Mouse (Mus musculus): ENCODE measurements at regions not wholly inside any gene's neighbourhood (a gene's known extent, or its start where the extent isn't known, plus 50 kb on each side); places are given as distances from the start of the nearest gene placed in this dataset.
A peak's percentile ranks its signal among the peaks of the same experiment; 100 is the strongest.

DNA sequence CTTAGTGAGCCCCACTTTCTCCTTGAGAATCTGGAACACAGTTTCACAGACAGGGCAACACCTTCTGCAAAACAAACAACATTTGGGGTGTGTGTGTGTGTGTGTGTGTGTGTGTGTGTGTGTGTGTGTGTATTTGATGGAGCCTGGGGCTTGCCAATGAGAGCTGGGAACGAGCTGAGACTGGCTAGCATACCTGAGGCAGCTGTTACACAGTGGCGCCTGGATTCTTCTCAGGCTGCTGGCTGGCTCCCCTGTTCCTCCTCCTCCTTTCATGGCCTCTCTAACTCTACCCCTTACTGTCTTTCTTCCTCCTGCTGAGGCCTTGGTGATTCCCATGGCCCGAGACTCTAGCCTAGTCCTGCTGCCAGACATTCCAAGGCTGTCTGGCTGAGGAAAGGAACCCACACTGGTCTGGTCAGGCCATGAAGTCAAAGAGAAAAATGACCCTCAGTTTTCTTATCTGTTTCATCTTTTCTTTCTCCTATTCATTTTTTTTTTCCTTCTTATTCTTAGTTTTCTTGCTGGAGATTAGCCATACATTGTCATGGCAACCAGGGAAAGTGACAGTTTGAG is 79.6 kb upstream of the Sem1 start:
- DNase-seq (ENCODE audit: low spot score) = no peak

GRCm38 (mm10) chr6:6660072-6660471 is 81.6 kb upstream of the Sem1 start:
- DNase-seq (ENCODE audit: low spot score) = no peak

DNA sequence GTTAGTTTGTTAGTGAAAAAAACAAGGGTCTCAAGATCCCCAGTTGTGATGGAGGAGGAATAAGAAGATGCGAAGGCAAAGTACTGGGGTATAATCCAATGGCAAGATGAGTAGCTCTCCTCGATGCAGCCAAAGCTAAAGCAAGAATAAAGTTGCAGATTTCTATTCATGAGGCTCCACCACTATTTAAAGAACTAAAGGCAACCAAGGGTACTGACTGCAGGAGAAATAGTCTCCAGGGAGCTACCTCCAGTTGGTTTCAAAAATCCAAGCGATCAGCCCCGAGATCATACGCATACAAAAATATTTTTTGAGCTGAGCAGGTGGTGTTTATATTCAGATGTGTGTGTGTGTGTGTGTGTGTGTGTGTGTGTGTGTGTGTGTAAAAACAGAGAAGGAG is 88.3 kb upstream of the Sem1 start:
- no peak for DNase-seq (ENCODE audit: low spot score)

- DNase-seq (ENCODE audit: low spot score) = no peak
These were observed 110.8 kb upstream of the Sem1 start for GRCm38 (mm10) chr6:6689241-6689640.

DNA sequence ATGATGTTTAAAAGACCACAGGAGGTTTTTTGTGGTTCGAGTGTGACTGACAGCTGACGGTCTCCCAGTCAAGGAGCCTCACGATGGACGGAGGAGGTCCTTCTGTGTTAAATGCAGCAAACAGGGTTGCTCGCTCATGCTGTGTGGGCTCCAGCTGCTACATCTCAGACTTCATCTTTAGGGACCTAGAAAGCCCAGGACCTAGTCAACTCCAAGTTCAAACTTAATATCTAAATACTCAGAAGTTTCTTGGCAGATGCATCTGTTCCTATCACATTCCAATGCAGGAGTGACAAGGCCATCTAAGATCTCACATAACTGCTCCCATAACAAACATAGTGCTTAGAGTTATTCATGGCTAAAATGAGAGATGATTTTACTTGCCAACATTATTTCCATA is 111.7 kb upstream of the Sem1 start:
- DNase-seq (ENCODE audit: low spot score) = no peak

DNA sequence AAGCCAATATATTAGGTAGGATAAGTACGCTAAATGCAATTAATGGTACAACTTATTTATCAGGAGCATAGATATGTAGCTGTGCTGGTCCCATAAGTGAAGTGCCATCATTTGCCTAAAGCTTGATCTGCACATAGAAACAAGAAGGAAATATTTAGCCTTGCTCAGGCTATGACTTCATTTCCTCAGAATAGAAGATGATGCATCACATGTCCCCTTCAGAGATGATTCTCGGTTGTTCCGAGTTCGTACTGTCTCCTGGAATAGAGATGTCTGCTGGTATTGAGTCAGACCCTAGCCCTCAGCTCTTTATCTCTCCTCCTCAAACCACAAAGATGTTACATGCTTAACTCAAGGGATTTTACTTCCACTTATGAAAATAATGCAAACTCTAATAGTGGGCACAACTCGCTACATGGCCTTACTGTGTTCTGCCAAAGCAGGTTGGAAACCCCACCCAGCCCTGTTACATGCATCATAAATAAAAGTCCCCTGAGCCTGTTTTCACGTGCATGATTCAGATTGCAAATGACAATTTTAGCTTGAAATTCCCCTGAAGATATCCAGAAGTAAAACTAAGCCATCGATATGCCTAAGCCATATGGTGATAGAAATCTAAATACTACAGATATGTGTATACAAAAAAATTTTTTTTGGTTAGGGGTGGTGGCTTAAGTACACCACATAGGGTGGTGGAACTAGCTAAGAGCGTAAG is 113.8 kb upstream of the Sem1 start:
- DNase-seq (ENCODE audit: low spot score) = no peak

- DNase-seq (ENCODE audit: low spot score) = no peak
These were observed 117.4 kb upstream of the Sem1 start for GRCm38 (mm10) chr6:6695742-6696430.

DNA sequence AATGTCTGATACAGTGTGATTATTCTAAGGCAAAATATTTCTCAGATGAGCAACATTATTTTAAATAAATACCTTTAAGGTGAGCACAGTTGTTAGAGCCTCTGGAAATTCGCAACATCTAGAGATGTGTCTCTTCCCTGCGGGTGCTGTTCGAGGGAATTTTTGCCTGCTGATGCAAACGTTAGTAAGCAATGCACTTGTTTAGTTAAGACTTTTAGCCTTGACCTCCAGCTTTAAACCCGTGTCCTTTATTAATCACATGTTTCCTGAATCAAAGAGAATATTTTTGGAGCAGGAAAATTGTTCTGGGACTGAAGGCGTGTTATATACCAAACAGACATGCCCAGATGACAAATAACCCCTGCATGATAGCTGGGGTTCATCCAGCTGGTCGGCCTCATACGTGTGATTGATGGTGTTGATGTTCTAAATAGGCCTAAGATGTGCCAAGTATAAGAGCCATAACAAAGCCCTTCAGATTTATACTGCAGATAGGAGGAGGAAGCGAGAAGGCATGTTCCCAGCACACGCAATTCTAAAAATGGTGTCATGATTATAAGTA is 119.0 kb upstream of the Sem1 start:
- DNase-seq (ENCODE audit: low spot score) = peak; percentile 24

- no peak for DNase-seq (ENCODE audit: low spot score)
These were observed 128.3 kb upstream of the Sem1 start for GRCm38 (mm10) chr6:6706729-6707128.

- DNase-seq (ENCODE audit: low spot score) = no peak
These were observed 130.6 kb upstream of the Sem1 start for GRCm38 (mm10) chr6:6709057-6709456.

- no peak for DNase-seq (ENCODE audit: low spot score)
These were observed 132.9 kb upstream of the Dlx6 start for GRCm38 (mm10) chr6:6730259-6730658.

DNA sequence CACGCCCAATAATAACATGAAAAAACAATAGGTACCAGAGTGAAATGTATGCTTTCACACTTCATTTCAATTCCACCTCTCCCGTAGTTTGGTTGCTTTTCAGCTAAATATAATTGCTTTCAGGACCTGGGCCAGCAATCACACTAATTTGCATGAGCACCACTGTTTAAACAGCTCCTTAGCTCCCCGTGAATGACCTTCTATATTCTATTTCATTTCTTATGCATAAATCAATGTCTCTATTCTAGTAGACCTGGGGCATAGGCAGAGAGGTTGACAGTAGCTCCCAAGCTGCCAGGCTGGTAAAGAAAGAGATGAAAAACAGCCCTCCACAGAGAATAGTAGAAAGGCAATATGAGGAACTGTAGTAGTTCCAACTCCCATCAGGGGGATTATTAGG is 117.7 kb upstream of the Dlx6 start:
- DNase-seq (ENCODE audit: low spot score) = no peak

DNA sequence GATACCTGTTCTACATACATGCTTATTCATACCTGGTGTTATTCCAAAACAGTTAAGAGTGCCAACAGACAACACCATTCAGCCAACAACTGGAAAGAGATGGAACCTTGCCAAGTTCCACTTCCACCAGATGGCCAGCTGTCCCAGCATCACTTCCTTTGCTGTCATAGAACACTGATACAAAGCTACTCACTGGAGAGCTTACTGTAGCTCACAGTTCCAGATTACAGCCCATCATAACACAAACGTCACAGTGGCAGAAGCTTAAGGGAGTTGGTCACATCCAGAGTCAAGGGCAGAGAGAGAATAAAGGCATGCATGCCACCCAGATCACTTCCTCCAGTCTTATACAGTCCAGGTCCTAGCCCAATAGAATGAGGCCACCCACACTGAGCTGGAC is 84.0 kb upstream of the Dlx6 start:
- no peak for DNase-seq (ENCODE audit: low spot score)

DNA sequence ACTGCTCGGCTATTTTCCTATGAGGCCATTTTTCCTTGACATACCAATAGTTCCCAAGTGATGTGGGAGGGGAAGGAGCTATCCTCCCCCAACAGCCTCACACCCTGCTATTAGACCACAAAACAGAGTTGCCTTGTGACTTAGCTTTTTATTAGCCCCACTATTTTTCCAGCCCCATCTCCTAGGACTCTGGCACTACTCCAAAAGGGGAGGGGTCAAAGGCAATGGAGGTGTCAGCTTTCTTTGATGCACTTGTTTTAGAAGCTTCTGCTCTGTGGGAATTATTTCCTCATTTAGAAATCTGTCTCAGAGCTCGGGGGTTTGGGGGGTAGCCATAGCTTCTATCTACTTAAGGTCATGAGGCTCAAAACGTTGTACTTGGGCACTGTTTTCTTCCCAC is 81.6 kb upstream of the Dlx6 start:
- DNase-seq (ENCODE audit: low spot score) = no peak

- no peak for DNase-seq (ENCODE audit: low spot score)
These were observed 77.1 kb upstream of the Dlx6 start for GRCm38 (mm10) chr6:6785939-6786490.

- DNase-seq (ENCODE audit: low spot score) = no peak
These were observed 75.6 kb upstream of the Dlx6 start for GRCm38 (mm10) chr6:6787490-6787889.

- no peak for DNase-seq (ENCODE audit: low spot score)
These were observed 68.7 kb upstream of the Dlx6 start for GRCm38 (mm10) chr6:6794320-6795018.

DNA sequence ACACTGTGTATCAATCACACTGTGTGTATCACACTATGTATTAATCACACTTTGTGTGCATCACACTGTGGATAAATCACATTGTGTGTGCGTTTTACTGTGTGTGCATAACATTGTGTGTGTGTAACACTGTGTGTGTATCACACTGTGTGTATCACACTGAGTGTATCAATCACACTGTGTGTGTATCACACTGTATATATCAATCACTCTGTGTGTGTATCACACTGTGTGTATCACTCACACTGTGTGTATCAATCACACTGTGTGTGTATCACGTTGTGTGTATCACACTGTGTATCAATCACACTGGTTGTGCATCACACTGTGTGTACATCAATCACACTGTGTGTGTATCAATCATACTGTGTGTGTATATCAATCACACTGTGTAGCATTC is 62.8 kb upstream of the Dlx6 start:
- DNase-seq (ENCODE audit: low spot score) = no peak

DNA sequence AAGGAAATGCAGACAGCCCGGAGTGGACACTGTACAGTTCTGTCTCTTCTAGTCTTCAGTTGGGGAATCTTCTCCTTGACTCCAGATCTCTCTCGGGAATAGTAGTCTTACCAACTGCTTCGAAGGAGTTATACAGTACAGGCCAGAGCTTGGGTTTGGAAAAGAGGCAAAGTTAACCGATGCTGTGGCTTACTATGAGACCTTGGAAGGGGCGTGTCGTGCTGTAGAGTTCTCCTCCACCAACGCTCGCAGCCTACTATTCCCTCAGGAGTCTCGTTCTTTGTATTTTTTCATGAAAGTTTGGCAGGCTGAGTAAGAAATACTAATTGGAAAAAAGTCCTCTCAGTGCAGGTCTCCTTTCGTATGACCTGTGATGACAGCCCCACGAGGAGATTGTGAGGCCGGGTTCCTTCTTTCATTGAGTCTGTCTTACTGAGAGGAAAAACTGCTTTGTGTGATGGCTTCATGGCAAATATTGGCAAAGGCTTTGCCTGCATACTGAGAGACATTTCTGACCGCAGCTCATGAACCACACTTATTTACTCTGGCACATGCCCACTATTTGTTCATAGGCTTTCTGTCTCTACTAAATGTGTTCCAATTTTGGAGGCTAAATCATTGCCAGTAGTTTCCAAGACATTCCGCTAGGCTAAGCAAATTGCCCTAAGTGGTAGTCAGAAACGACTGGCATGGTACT is 61.4 kb upstream of the Dlx6 start:
- no peak for DNase-seq (ENCODE audit: low spot score)

Measured in lung, postnatal 25 days (tissue).